Mouse (Mus musculus): ENCODE measurements at regions not wholly inside any gene's neighbourhood (a gene's known extent, or its start where the extent isn't known, plus 50 kb on each side); places are given as distances from the start of the nearest gene placed in this dataset.
A peak's percentile ranks its signal among the peaks of the same experiment; 100 is the strongest.

GRCm38 (mm10) chr13:101301361-101301760 lies 466.7 kb downstream of the Pik3r1 start:
- DNase-seq (ENCODE audit: low read depth, low spot score): peak; percentile 31

GRCm38 (mm10) chr13:101289407-101289806 lies 456.2 kb upstream of the Slc30a5 start:
- DNase-seq (ENCODE audit: low read depth, low spot score): no peak

- DNase-seq (ENCODE audit: low read depth, low spot score): no peak
These were observed 453.9 kb upstream of the Slc30a5 start for GRCm38 (mm10) chr13:101287131-101287530.

DNA sequence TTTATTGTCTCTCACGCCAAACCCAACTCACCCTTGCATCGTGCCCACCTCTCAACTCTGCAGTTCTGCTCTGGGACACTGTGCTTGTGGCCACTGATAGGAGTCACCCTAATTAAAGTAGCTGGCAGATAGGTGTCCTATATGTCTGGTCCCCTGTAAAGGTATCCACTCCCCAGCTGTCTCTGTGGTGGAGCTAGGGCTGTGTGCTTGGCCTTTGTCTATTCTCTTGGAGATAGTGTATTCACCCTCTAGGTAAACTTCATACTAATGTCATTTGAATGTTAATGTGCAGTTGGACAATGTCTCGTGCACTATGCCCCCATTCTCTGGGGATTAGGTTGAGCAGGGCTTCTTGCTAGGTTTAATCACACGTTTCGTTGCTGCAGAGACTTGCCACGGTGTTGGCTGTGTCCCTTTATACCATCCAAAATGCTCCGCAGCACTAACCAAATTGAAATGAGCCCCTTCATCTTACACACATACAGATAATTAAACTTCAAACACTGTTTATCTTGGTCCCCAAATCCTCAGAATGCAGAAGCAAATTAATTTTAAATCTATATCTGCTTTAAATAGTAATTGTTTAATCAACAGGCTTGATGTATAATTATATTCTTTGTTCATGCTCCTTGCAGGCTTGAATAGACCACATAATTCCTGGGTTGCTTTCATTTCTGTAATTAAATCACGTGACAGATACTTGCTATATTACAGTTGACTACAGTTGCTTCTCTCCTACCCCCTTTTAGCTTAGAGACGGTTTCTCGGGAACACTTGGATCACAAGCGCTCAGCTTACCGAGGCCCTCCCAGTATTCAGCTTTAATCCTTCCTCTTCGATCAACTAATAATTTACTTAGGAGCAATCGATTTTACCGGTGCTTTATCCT lies 453.0 kb upstream of the Slc30a5 start:
- no peak for DNase-seq (ENCODE audit: low read depth, low spot score)

DNA sequence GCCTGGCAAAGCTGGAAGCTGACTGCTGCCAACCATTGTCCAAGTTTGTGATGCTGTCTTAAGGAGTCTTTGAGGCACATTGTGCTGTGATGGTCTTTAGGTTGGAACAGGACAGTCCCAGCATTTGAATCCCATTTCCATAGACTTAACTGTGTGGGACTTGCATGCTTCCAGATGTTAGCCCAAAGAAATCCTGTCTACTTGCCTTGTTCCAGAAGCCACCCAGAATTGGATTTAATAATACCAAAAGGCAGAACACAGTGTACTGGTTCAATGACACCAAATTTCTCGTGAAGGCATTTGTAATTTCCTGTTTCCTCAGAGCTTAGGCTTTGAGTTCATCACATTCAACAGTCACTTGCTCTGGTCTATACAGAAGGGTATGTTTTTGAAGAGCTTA lies 444.9 kb upstream of the Slc30a5 start:
- DNase-seq (ENCODE audit: low read depth, low spot score): no peak

GRCm38 (mm10) chr13:101276766-101277165 lies 443.5 kb upstream of the Slc30a5 start:
- DNase-seq (ENCODE audit: low read depth, low spot score): no peak

GRCm38 (mm10) chr13:101274470-101275141 lies 441.4 kb upstream of the Slc30a5 start:
- DNase-seq (ENCODE audit: low read depth, low spot score): no peak

DNA sequence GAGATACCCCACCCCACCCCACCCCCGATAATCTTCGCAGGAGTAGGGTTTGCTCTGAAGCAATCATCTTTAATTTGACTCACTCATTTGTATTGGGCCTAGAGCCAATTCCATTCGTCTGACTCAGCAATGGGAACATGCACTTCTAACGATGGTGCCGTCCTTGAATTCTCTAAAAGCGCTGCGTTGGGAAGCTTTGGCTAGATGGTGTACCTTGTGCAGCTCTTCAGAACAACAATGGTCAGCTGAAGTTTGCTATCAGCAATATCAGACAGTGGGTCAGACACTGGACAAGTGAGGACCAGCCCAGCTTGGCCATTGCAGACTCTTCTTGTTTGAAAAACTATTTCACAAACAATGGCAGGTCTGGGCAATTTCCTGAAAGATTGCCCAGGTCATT lies 440.1 kb upstream of the Slc30a5 start:
- DNase-seq (ENCODE audit: low read depth, low spot score): no peak

DNA sequence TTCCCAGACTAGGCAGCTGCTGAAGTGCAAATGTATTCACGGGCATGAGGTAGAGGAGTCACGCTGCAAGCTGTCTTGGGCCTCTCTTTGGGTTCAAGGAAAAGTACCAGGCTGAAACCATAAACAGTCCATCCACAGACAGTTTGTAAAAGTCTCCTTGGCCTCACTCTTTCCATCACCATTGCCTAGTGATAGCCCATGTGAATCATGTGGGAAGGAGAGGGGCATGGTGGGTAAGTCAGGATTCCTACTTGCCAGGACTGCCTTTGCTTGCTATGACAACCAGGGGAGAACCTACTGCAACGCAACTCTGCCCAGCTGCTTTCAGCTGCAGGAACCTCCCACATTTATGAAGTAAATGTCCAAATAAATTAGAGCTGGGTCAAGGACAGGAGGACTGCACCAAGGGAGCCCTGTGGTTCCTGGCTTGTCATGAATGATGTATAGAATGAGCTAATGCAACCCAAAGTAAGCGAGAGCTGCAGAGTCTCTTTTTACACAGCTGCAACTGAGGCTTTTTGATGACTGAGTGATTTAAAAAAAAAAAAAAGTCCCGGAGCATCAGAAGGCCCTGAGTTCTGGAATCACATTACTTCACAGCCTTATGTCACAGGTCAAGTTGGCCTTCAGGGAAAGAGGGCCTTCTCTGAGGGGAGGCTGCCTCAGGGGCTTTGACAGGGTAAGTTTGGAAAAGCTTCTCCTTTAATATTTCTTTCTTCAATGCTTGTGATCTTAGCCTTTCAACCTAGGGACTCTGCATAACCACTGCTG lies 420.7 kb upstream of the Slc30a5 start:
- DNase-seq (ENCODE audit: low read depth, low spot score): no peak

- DNase-seq (ENCODE audit: low read depth, low spot score): no peak
These were observed 416.1 kb upstream of the Slc30a5 start for GRCm38 (mm10) chr13:101249369-101249768.

DNA sequence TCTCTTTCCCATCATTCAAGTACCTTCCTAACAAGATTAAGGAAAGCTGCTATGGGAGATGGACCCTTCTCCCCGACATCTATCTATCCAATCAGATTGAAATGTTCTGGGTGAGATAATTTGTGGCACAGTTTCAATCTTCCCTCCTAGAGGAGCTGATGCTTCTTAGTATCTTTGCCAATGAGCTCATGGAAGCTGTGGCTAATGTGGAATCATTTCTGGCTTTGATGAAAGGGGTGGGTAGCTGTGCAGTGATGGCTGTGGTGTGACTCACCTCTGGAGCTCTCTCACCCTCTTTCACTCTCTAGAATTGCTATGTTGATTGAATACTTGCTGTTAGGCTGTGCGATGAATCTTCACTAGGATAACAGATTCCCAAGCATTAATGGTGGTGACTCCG lies 411.1 kb upstream of the Slc30a5 start:
- no peak for DNase-seq (ENCODE audit: low read depth, low spot score)

GRCm38 (mm10) chr13:101238860-101239259 lies 405.6 kb upstream of the Slc30a5 start:
- DNase-seq (ENCODE audit: low read depth, low spot score): no peak

GRCm38 (mm10) chr13:101237035-101237434 lies 403.8 kb upstream of the Slc30a5 start:
- DNase-seq (ENCODE audit: low read depth, low spot score): no peak

DNA sequence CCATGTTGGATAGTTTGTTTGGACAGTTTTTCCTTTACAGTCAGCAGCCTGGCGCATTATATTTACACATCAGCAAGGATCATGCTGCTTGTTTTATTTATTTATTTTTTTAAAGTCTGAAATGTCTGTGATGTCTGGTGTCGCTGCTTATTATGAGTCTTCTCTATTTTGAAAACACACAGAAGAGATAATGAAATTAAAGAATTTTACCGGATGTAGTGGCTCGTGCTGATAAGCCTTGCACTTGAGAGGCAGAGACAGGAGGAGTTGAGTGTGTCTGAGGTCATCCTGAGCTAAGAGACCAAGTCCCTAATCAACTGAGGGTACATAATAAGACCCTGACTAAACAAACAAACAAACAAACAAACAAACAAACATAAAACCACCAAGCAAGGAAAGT lies 402.6 kb upstream of the Slc30a5 start:
- DNase-seq (ENCODE audit: low read depth, low spot score): no peak

DNA sequence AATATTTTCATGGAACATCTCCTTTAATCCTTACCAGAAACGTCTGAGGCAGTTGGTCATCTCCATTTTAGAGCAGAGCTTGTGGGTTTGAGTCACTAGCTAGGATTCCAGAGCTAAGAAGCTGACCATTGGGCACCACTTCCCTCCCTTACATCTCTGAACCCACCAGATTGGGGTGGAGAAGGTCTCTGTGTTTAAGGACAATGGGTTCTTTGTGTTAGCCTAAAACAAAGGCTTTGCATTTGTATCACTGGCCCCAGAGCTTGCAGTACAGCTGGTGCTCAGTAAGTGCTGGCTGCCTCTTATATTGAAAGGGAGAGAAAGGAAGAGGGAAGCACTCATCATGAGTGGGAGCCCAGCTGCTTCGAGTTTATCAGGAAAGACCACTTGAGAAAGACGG lies 401.9 kb upstream of the Slc30a5 start:
- DNase-seq (ENCODE audit: low read depth, low spot score): peak; percentile 88

GRCm38 (mm10) chr13:101234550-101234949 lies 401.3 kb upstream of the Slc30a5 start:
- peak; percentile 19 for DNase-seq (ENCODE audit: low read depth, low spot score)

- DNase-seq (ENCODE audit: low read depth, low spot score): peak; percentile 81
These were observed 400.6 kb upstream of the Slc30a5 start for GRCm38 (mm10) chr13:101233843-101234281.

- DNase-seq (ENCODE audit: low read depth, low spot score): peak; percentile 58
These were observed 400.1 kb upstream of the Slc30a5 start for GRCm38 (mm10) chr13:101233181-101233842.

DNA sequence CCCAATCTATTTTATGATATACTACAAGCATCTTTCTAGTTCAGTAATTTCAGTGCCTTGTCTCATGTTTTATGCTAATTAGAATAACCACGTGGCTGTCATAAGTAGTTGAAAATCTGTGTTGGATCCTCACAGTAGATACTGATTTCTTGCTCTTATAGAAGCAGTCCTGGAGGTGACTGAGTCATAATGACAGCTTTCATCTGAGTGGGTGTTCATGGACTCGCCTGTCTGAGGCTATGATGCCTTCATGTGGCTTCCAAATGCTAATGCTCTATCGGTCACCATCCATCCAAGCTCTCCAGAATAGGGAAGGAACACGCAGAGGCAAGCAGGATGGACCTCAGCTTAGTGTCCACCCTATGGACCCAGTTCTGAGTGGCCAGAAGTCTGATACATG lies 396.6 kb upstream of the Slc30a5 start:
- DNase-seq (ENCODE audit: low read depth, low spot score): no peak

DNA sequence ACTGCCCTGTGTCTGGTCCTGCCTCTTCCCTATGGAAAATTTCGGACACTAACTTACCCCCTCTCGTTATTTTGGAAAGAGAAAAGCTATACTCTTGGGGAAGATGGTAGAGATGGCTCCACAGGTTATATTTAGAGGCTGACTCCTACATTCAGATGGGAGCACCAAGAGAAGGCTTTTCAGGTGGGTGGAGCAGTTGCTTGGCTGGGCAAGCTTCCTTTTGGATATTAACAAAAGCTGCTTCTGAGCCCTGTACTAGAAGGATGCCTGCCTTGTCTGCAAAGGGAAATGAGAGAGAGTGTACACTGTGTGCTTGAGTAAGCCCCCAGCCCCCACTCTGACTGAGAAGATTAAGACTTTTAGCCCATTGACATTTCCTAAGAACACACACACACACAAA lies 392.1 kb upstream of the Slc30a5 start:
- DNase-seq (ENCODE audit: low read depth, low spot score): no peak

- no peak for DNase-seq (ENCODE audit: low read depth, low spot score)
These were observed 388.3 kb upstream of the Slc30a5 start for GRCm38 (mm10) chr13:101221331-101222043.
